18 mouse cellular contexts compared by ENCODE assay signal in genomic region chr15:91371859-91372394, GRCm38 (mm10).
DNase-seq lines count a peak whose midpoint lies in the region; ATAC-seq lines count a peak whose summit lies in the region.
"Had no signal": no experiment of that assay in that cellular context is flagged by ENCODE, and none has a peak within 500 bp of the region (broad histone marks: within the 10 kb centered on the region; RNA-seq: fewer than 3 reads in every experiment).

No protein-coding gene starts in this region.

- peaks cover 53% of the 10 kb centered on the region for H3K4me1 ChIP-seq in forebrain, embryonic 15.5 days
- peaks cover 26% of the 10 kb centered on the region for H3K4me1 ChIP-seq in forebrain, embryonic 12.5 days
- H3K4me1 ChIP-seq: megakaryocyte, embryonic 14.5 days had no signal

- no peak overlapping the region for H3K4me2 ChIP-seq in forebrain, embryonic 15.5 days (replicated peaks)
- H3K4me2 ChIP-seq in forebrain, embryonic 12.5 days = no peak overlapping the region
- H3K4me2 ChIP-seq: heart, embryonic 15.5 days; neural tube, embryonic 12.5 days; stomach, embryonic 15.5 days had no signal

- ATAC-seq in forebrain, embryonic 15.5 days (replicated peaks) = no peak
- no peak for ATAC-seq in forebrain, embryonic 12.5 days (ENCODE audit: low FRiP score)
- ATAC-seq: Patski had no signal

- H3K4me3 ChIP-seq in forebrain, embryonic 15.5 days = no peak overlapping the region
- no peak overlapping the region for H3K4me3 ChIP-seq in forebrain, embryonic 12.5 days (replicated peaks)
- H3K4me3 ChIP-seq: heart, embryonic 15.5 days; megakaryocyte, embryonic 14.5 days; neural tube, embryonic 12.5 days; stomach, embryonic 15.5 days had no signal

- DNase-seq in layer of hippocampus, postnatal 10 days (ENCODE audit: low spot score in 2 of 2) = peak; percentile 23 to 37
- no peak for DNase-seq in layer of hippocampus, adult 8-10 months (ENCODE audit: low spot score in 2 of 2)
- peak; percentile 59 for DNase-seq in brain, adult 2 months (ENCODE audit: low read depth, low spot score)
- DNase-seq in forelimb bud, embryonic 11.5 days (ENCODE audit: low read depth, low spot score) = peak; percentile 35
- no peak for DNase-seq in gastrocnemius, postnatal 10 days
- DNase-seq in testis, postnatal 14 days (ENCODE audit: low spot score) = no peak
- DNase-seq: adrenal gland, adult 8-10 months; cerebellum, adult 11-12 months; gastrocnemius, postnatal 25 days; kidney, adult 11 months; right cerebral cortex, postnatal 14 days had no signal

- 55% methylated on average over 7 of the region's 7 CpGs for WGBS in forebrain, embryonic 15.5 days
- 71% methylated on average over 7 of the region's 7 CpGs for WGBS in forebrain, embryonic 12.5 days

- H3K27ac ChIP-seq in forebrain, embryonic 15.5 days (replicated peaks) = peak overlapping the region; percentile 78
- H3K27ac ChIP-seq in forebrain, embryonic 12.5 days = no peak overlapping the region
- H3K27ac ChIP-seq: heart, embryonic 15.5 days; neural tube, embryonic 12.5 days; stomach, embryonic 15.5 days had no signal

- H3K9ac ChIP-seq in forebrain, embryonic 15.5 days (replicated peaks) = no peak overlapping the region
- no peak overlapping the region for H3K9ac ChIP-seq in forebrain, embryonic 12.5 days
- H3K9ac ChIP-seq: heart, embryonic 15.5 days; neural tube, embryonic 12.5 days; stomach, embryonic 15.5 days had no signal

- H3K36me3 ChIP-seq in forebrain, embryonic 15.5 days = no peaks in the 10 kb centered on the region
- H3K36me3 ChIP-seq in forebrain, embryonic 12.5 days (replicated peaks) = no peaks in the 10 kb centered on the region
- H3K36me3 ChIP-seq: heart, embryonic 15.5 days; neural tube, embryonic 12.5 days; stomach, embryonic 15.5 days had no signal

- H3K9me3 ChIP-seq in forebrain, embryonic 15.5 days = no peaks in the 10 kb centered on the region
- H3K9me3 ChIP-seq in forebrain, embryonic 12.5 days = no peaks in the 10 kb centered on the region
- H3K9me3 ChIP-seq: heart, embryonic 15.5 days; neural tube, embryonic 12.5 days; stomach, embryonic 15.5 days had no signal

- no peaks in the 10 kb centered on the region for H3K27me3 ChIP-seq in forebrain, embryonic 15.5 days
- H3K27me3 ChIP-seq in forebrain, embryonic 12.5 days = no peaks in the 10 kb centered on the region
- H3K27me3 ChIP-seq: heart, embryonic 15.5 days; megakaryocyte, embryonic 14.5 days; neural tube, embryonic 12.5 days; stomach, embryonic 15.5 days had no signal

Comparison
In these comparisons a context has a peak if more than half of its experiments do, and no peak if none do; other contexts are left out.
1. DNase-seq: peak in layer of hippocampus, postnatal 10 days (2 of 2), brain, adult 2 months (single experiment) and forelimb bud, embryonic 11.5 days (single experiment); none in layer of hippocampus, adult 8-10 months (0 of 2), gastrocnemius, postnatal 10 days (single experiment) and testis, postnatal 14 days (single experiment).